Mouse (Mus musculus) hindbrain, embryonic 14.5 days (tissue): ENCODE measurements at regions not wholly inside any gene's neighbourhood (a gene's known extent, or its start where the extent isn't known, plus 50 kb on each side); places are given as distances from the start of the nearest gene placed in this dataset.

Experiments
- ATAC-seq: fragments of 200-750 bp; cut with Nextera tagmentation; 2 replicates; pipeline ENCODE4 v1.8.0; 2017; ENCODE audit warnings: moderate number of reproducible peaks, mild to moderate bottlenecking, moderate TSS enrichment, moderate library complexity; ENCODE audit not compliant: low FRiP score
- DNase-seq: peaks from one replicate; pipeline ENCODE4 v3.0.0-alpha.2; 2015; ENCODE audit warnings: low spot score
- H3K27ac ChIP-seq: fragments of 300-500 bp; sonication (generic); 2 replicates; pipeline ENCODE4 v1.5.1; 2014; ENCODE audit warnings: mild to moderate bottlenecking, moderate library complexity
- H3K27me3 ChIP-seq: fragments of 300-500 bp; sonication (generic); 2 replicates; pipeline ENCODE4 v1.6.1; 2014; ENCODE audit warnings: mild to moderate bottlenecking, low read length, mixed read lengths; ENCODE audit not compliant: control insufficient read depth, insufficient read depth
- H3K36me3 ChIP-seq: fragments of 300-500 bp; sonication (generic); replicated peaks from 2 replicates; pipeline ENCODE4 v1.6.1; 2014; ENCODE audit not compliant: control insufficient read depth, insufficient read depth
- H3K4me1 ChIP-seq: fragments of 300-500 bp; sonication (generic); replicated peaks from 2 replicates; pipeline ENCODE4 v1.6.1; 2014; ENCODE audit warnings: antibody characterized with exemption, low read length, mixed read lengths; ENCODE audit not compliant: control insufficient read depth, insufficient read depth
- H3K4me2 ChIP-seq: fragments of 300-500 bp; sonication (generic); replicated peaks from 2 replicates; pipeline ENCODE4 v1.6.1; 2014; ENCODE audit warnings: mild to moderate bottlenecking, moderate library complexity
- H3K4me3 ChIP-seq: fragments of 300-500 bp; sonication (generic); replicated peaks from 2 replicates; pipeline ENCODE4 v1.5.1; 2014; ENCODE audit warnings: mild to moderate bottlenecking, low read length
- H3K9ac ChIP-seq: fragments of 300-500 bp; sonication (generic); 2 replicates; pipeline ENCODE4 v1.6.1; 2014
- H3K9me3 ChIP-seq: fragments of 300-500 bp; sonication (generic); 2 replicates; pipeline ENCODE4 v1.6.1; 2016; ENCODE audit warnings: low read length; ENCODE audit not compliant: control insufficient read depth
- whole genome bisulfite sequencing: fragments of 180-500 bp; shearing (Covaris S2); extraction: QIAGEN DNeasy Blood & Tissue Kit; methylation state at CpG from one replicate; pipeline ENCODE4 v1.1.7; 2014; 5-methylcytosine and 5-hydroxymethylcytosine counted together

DNA sequence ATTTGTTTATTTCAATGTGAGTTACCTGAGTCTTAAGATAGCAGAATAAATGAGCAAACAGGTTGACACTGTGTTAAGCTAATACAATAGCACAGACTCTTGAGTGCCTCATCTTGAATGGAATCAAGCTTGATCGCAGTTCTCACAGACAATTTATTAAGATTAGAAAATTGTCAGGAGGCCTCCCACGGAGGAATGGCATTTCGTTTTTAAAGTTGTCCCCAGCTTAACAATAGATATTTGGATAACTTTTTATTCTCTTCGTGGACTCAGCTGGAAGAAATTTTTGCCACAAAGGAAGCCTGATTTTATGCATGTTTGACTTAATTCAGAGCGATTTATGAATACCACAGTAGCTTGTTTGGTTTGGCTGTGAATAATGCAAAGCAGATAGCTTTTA is 1422.0 kb upstream of the Slc10a2 start:
- 9% methylated on average over 5 of the region's 5 CpGs for WGBS
- H3K36me3 ChIP-seq: no peaks in the 10 kb centered on the region
- H3K9ac ChIP-seq: no peak overlapping the region
- no peaks in the 10 kb centered on the region for H3K4me1 ChIP-seq
- DNase-seq (no peak), ATAC-seq (no peak)
- no peak overlapping the region for H3K27ac ChIP-seq
- no peak overlapping the region for H3K4me3 ChIP-seq
- no peak overlapping the region for H3K4me2 ChIP-seq
- no peaks in the 10 kb centered on the region for H3K27me3 ChIP-seq
- no peaks in the 10 kb centered on the region for H3K9me3 ChIP-seq

DNA sequence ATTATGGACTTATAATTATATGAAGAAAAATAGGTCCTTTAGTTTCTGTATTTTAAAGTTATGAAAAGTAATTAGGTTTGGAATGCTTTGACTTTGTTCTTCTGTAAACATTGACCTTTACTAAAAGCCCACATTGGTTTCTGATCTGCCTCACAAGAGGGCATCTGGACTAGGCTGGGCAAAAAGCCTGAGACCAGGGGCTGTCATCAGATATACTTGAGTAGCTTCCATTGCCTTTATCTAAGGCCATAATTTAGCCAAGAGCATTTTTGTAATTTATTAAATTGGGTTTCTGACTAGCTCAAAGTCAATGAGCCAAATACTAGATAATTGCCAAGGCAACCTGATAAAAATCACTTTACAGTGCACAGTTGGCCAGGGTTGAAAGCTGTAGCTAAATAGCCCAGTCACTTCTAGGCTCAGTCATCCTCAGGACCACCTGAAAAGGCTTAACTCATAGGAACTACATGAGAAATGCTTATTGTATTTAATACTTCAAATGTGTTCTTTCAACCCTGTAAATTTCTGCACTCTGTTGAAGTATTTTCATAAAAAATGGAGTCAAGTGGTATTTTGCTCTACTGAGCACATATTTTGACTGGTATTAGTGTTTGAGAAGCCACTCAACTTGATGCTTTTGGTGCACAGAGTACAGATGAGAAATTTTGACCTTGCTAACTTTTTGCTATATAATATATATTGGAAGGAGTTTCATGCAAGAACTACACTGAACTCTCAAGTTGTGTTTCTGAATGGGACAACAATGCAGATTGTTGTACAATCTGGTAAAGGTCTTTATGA is 1410.9 kb upstream of the Slc10a2 start:
- Histone ChIP-seq H3K9ac (no peak overlapping the region), H3K9me3 (no peaks in the 10 kb centered on the region), H3K36me3 (no peaks in the 10 kb centered on the region), H3K4me2 (no peak overlapping the region), H3K27me3 (no peaks in the 10 kb centered on the region), H3K4me3 (no peak overlapping the region), H3K4me1 (no peaks in the 10 kb centered on the region), H3K27ac (no peak overlapping the region)
- DNase-seq (no peak), ATAC-seq (no peak)

DNA sequence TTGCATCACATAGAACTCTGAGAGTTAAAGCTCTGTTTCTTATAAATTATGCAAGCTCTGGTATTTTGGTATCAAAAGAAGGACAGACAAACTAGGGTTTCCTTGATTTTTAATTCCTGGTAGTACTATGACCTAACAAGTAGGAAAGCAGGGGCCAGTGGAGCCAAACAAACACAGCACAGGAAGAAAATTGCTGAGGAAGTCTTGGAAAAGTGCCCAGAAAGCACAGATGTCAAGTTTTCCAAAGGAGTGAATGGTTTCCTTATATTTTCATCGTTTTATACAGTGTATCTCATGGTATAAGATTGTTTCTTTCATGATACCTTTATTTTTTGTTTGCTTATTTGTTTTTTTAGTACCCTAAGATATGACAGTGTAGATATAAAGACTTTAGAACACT is 1387.3 kb upstream of the Slc10a2 start:
- Histone ChIP-seq H3K27ac (no peak overlapping the region), H3K27me3 (no peaks in the 10 kb centered on the region), H3K4me1 (no peaks in the 10 kb centered on the region), H3K4me2 (no peak overlapping the region), H3K4me3 (no peak overlapping the region), H3K9ac (no peak overlapping the region), H3K9me3 (no peaks in the 10 kb centered on the region), H3K36me3 (no peaks in the 10 kb centered on the region)
- WGBS: 50% methylated on average over 1 of the region's 1 CpGs
- no peak for ATAC-seq
- DNase-seq: peak; percentile 47

DNA sequence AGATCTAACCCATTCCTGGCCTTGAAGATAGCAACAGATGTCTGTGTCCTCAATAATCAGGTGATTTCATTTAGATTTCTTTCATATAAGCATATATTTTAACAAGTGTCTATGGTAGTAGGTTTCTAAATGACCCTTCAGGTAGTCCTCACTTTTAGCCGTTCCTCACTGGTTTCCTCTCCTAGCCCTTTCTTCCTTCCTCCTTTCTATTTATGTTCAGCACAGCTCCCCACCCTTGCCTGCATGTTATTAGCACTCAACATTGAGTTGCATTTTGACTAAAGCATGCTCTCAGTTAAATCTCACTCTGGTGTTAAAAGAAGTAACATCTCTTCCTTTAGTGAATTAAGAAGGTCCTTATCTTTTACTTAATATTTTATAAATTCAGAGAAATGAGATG is 1376.8 kb upstream of the Slc10a2 start:
- 92% methylated on average over 1 of the region's 1 CpGs for WGBS
- no peak for DNase-seq

DNA sequence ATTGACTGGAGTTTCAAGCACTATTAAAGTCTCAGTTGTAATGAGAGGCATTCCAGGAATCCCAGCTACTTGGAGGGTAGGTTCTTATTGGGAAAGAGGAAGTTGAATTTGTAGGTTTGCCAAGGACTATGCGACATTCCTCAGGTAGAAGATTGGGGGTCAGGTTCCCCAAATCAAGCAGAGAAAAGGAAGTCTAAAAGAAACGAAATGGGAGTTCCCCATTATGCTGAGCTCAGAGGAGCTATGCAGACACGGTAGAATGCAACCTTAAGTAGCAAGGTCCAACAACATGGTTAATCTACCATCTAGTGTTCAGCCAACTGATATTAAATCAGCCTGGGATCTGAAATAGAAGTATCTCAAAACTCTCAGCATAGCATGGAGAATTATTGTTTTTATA is 1365.9 kb upstream of the Slc10a2 start:
- no peak overlapping the region for H3K27ac ChIP-seq
- H3K9ac ChIP-seq: no peak overlapping the region
- DNase-seq (no peak), ATAC-seq (no peak)
- H3K36me3 ChIP-seq: no peaks in the 10 kb centered on the region
- H3K4me2 ChIP-seq: no peak overlapping the region
- H3K9me3 ChIP-seq: no peaks in the 10 kb centered on the region
- H3K4me1 ChIP-seq: no peaks in the 10 kb centered on the region
- no peak overlapping the region for H3K4me3 ChIP-seq
- 85% methylated on average over 3 of the region's 3 CpGs for WGBS
- H3K27me3 ChIP-seq: no peaks in the 10 kb centered on the region

More for the DNA sequence above, 1376.8 kb upstream of the Slc10a2 start:
- Histone ChIP-seq H3K9me3 (no peaks in the 10 kb centered on the region), H3K4me3 (no peak overlapping the region), H3K4me2 (no peak overlapping the region), H3K36me3 (no peaks in the 10 kb centered on the region), H3K27me3 (no peaks in the 10 kb centered on the region), H3K9ac (no peak overlapping the region), H3K27ac (no peak overlapping the region), H3K4me1 (no peaks in the 10 kb centered on the region)
- no peak for ATAC-seq

DNA sequence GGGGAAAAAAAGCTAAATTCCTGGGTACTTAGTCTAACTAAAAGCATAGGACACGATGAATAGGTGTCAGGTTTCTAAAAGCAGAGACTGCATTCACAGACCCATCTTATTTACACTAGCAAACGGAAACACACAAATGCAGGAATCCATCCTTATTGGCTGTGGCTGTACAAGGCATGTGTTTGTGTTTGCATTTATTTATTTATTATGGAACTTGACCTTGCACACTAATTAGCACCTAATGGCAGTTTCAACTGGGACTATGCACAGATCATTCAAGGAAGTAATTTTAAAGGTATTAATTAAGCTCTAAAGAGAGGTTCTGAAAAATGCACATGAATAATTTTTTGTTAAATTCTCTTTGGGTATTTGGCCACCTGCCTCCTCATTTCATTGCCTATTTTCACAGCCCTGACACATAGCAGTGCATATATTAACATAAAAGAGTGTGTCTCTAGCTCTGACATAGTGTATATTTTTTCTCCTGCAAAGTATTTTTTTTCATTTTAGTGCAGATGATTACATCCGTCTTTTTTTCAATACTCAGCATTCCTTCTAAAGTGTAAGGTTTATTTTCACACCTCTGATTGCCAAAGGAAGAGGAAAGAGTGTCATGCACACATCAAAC is 1351.5 kb upstream of the Slc10a2 start:
- DNase-seq: no peak
- Histone ChIP-seq H3K4me1 (no peaks in the 10 kb centered on the region), H3K9me3 (no peaks in the 10 kb centered on the region), H3K4me2 (no peak overlapping the region), H3K4me3 (no peak overlapping the region), H3K36me3 (no peaks in the 10 kb centered on the region), H3K9ac (no peak overlapping the region), H3K27ac (no peak overlapping the region), H3K27me3 (no peaks in the 10 kb centered on the region)
- 54% methylated on average over 3 of the region's 3 CpGs for WGBS
- ATAC-seq: no peak

DNA sequence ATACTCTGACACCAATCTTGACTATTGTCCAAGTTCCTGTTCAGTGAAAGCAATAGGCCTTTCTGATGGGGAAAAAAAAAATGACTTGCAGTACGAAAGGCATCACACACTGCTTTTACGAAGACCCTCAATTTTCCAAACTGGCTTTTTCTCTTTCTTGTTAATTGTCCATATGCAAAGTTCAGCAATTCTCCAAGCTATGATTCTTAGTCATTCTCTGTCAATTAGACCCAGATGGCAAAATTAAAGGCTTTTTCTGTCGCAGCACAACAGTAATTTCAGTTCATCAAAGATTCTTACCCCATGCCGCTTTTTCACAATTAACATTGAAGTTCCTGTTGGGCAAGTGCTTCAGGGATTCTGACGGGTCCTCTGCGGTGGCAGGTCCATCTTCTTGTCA is 1343.2 kb upstream of the Slc10a2 start:
- Histone ChIP-seq H3K4me2 (no peak overlapping the region), H3K27ac (no peak overlapping the region), H3K9ac (no peak overlapping the region), H3K36me3 (no peaks in the 10 kb centered on the region), H3K4me3 (no peak overlapping the region), H3K9me3 (no peaks in the 10 kb centered on the region), H3K4me1 (no peaks in the 10 kb centered on the region), H3K27me3 (no peaks in the 10 kb centered on the region)
- no peak for DNase-seq
- WGBS: 49% methylated on average over 6 of the region's 6 CpGs
- ATAC-seq: no peak

DNA sequence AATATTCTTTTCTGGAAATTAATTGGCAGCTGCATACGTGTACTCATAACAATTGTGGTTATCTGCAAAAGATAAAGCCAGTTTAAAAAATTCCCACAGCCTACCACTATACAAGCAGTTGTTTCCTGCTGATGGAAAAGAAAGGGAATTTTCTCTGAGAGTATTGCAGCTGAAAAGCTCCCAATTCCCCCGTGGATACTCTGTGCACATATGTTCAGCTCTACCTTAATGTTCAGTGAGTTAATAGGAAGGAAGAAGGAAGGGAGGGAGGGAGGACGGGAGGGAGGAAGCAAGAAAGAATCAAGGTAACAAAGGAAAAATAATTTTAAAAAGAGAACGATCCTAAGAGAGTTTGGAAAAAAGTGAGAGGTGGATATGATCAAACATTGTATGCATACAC is 1333.9 kb upstream of the Slc10a2 start:
- no peak overlapping the region for H3K9ac ChIP-seq
- ATAC-seq (0 out of 2 replicates have a peak, but pooled peaks have one; percentile 60), DNase-seq (peak; percentile 49)
- H3K4me1 ChIP-seq: no peaks in the 10 kb centered on the region
- no peak overlapping the region for H3K4me3 ChIP-seq
- H3K4me2 ChIP-seq: no peak overlapping the region
- WGBS: 52% methylated on average over 4 of the region's 4 CpGs
- H3K36me3 ChIP-seq: no peaks in the 10 kb centered on the region
- H3K9me3 ChIP-seq: no peaks in the 10 kb centered on the region
- no peak overlapping the region for H3K27ac ChIP-seq
- no peaks in the 10 kb centered on the region for H3K27me3 ChIP-seq
